Mouse (Mus musculus) forebrain, embryonic 11.5 days (tissue): ENCODE measurements around the gene Apol9b. TPM values are rescaled to one million over a fixed set of nuclear protein-coding genes. Genes with fewer than 3 reads are reported as not detected.
"Not testable (repeated sequence)": the region's sequence is repeated elsewhere in the genome, so short reads cannot be mapped to it uniquely, and the experiment has no call there.

Experiments used
- ATAC-seq: fragments of 200-750 bp; cut with Nextera tagmentation; replicated peaks from 2 replicates; pipeline ENCODE4 v1.8.0; 2017; ENCODE audit warnings: moderate TSS enrichment; ENCODE audit not compliant: low FRiP score
- DNase-seq: peaks from one replicate; pipeline ENCODE4 v3.0.0-alpha.2; 2017; ENCODE audit warnings: low spot score
- H3K27ac ChIP-seq: fragments of 300-500 bp; sonication (generic); 2 replicates; pipeline ENCODE4 v1.5.1; 2014; ENCODE audit warnings: low read depth, low read length
- H3K27me3 ChIP-seq: fragments of 300-500 bp; sonication (generic); 2 replicates; pipeline ENCODE4 v1.6.1; 2014; ENCODE audit warnings: mild to moderate bottlenecking, low read length, mixed read lengths; ENCODE audit not compliant: control insufficient read depth, insufficient read depth
- H3K36me3 ChIP-seq: fragments of 300-500 bp; sonication (generic); 2 replicates; pipeline ENCODE4 v1.6.1; 2014; ENCODE audit warnings: mild to moderate bottlenecking, low read length, moderate library complexity, mixed read lengths; ENCODE audit not compliant: control insufficient read depth, insufficient read depth
- H3K4me1 ChIP-seq: fragments of 300-500 bp; sonication (generic); replicated peaks from 2 replicates; pipeline ENCODE4 v1.6.1; 2014; ENCODE audit warnings: low read length, mixed read lengths; ENCODE audit not compliant: control insufficient read depth, insufficient read depth
- H3K4me2 ChIP-seq: fragments of 300-500 bp; sonication (generic); 2 replicates; pipeline ENCODE4 v1.6.1; 2014; ENCODE audit warnings: low read depth, mild to moderate bottlenecking, low read length, moderate library complexity, mixed read lengths; ENCODE audit not compliant: severe bottlenecking
- H3K4me3 ChIP-seq: fragments of 300-500 bp; sonication (generic); 2 replicates; pipeline ENCODE4 v1.5.1; 2014; ENCODE audit warnings: low read depth, low read length
- H3K9ac ChIP-seq: fragments of 300-500 bp; sonication (generic); 2 replicates; pipeline ENCODE4 v1.6.1; 2014; ENCODE audit warnings: low read length
- H3K9me3 ChIP-seq: fragments of 300-500 bp; sonication (generic); 2 replicates; pipeline ENCODE4 v1.6.1; 2016; ENCODE audit warnings: low read length, mixed read lengths; ENCODE audit not compliant: control insufficient read depth
- WGBS: fragments of 180-500 bp; shearing (Covaris S2); extraction: QIAGEN DNeasy Blood & Tissue Kit; methylation state at CpG from one replicate; pipeline ENCODE4 v1.1.7; 2014; 5-methylcytosine and 5-hydroxymethylcytosine counted together
- polyA plus RNA-seq: library from polyadenylated mRNA; unstranded; fragments of >200 nt; fragmentation: Nextera tagmentation; extraction: Ambion mirVana; gene quantifications from 2 replicates; pipeline ENCODE4 v1.2.1, GENCODE M21; 2014

The Apol9b gene
- polyA plus RNA-seq, 1 experiment from 2014 or later, result not detected

- DNase-seq, result no peak
- ATAC-seq, result no peak
Observed at GRCm38 (mm10) chr15:77740511-77741297, 11.9 kb downstream of the Apol9b start.

DNA sequence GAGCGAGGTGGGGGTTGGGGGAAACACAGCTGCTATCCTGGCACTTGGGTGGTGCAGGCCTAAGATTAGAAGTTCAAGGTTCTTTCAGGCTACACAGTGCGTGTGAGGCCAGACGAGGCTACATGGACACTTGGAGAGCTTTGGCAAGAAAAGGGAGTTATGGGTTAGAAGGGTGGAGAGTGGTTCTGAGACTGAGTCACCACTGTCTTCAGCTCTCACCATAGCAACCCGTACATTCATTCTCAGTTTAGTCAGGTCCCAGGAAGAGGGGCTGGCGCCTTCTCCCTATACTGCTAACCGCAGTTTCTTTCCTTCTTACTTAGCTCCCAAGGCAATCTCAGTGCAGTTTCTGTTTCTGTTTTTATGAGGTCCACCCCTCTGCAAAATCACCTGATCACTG, 12.7 kb downstream of the Apol9b start:
- not testable (repeated sequence) for H3K4me1 ChIP-seq, H3K9me3 ChIP-seq, H3K27me3 ChIP-seq, ATAC-seq, DNase-seq, H3K4me2 ChIP-seq, H3K27ac ChIP-seq, H3K9ac ChIP-seq, H3K4me3 ChIP-seq, H3K36me3 ChIP-seq
- 84% methylated on average over 6 of the region's 6 CpGs for WGBS

More at GRCm38 (mm10) chr15:77740511-77741297, 11.9 kb downstream of the Apol9b start:
- Histone ChIP-seq H3K36me3 (no peaks in the 10 kb centered on the region), H3K4me3 (no peak overlapping the region), H3K27ac (no peak overlapping the region), H3K9ac (no peak overlapping the region), H3K9me3 (no peaks in the 10 kb centered on the region), H3K4me1 (no peaks in the 10 kb centered on the region), H3K4me2 (no peak overlapping the region), H3K27me3 (no peaks in the 10 kb centered on the region)
- WGBS, result 76% methylated on average over 9 of the region's 9 CpGs

- Histone ChIP-seq H3K4me2 (no peak overlapping the region), H3K27ac (no peak overlapping the region), H3K27me3 (no peaks in the 10 kb centered on the region), H3K9me3 (no peaks in the 10 kb centered on the region), H3K36me3 (no peaks in the 10 kb centered on the region), H3K4me1 (no peaks in the 10 kb centered on the region), H3K9ac (no peak overlapping the region), H3K4me3 (no peak overlapping the region)
- 49% methylated on average over 5 of the region's 5 CpGs for WGBS
- DNase-seq (peak; percentile 18), ATAC-seq (no peak)
Observed at GRCm38 (mm10) chr15:77744632-77745031, 15.8 kb downstream of the Apol9b start.

GRCm38 (mm10) chr15:77745081-77745480, 16.2 kb downstream of the Apol9b start:
- Histone ChIP-seq H3K36me3 (no peaks in the 10 kb centered on the region), H3K27me3 (no peaks in the 10 kb centered on the region), H3K9me3 (no peaks in the 10 kb centered on the region), H3K4me3 (no peak overlapping the region), H3K27ac (no peak overlapping the region), H3K4me2 (no peak overlapping the region), H3K9ac (no peak overlapping the region), H3K4me1 (no peaks in the 10 kb centered on the region)
- no peak for ATAC-seq
- DNase-seq, result no peak

DNA sequence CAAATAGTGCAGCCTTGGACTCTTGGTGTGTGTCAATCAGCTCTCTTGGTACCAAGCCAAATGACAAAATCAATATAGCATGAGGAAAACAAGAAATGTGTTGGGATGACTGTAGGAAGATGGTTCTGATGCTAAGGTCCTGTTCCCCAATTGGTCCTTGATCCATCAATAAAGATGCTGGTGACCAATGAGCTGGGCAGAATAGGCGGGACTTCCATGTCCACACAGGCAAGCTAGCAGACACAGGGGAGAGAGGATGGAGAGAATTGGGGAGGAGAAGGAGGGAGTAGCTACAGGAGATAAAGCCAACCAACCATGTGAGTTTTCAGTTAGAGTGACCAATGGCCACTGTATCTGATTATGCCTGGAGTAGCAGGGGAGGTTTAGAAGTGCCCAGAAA, 17.5 kb downstream of the Apol9b start:
- ATAC-seq (no peak), DNase-seq (no peak)
- Histone ChIP-seq H3K9me3 (no peaks in the 10 kb centered on the region), H3K4me2 (no peak overlapping the region), H3K9ac (no peak overlapping the region), H3K27me3 (no peaks in the 10 kb centered on the region), H3K36me3 (no peaks in the 10 kb centered on the region), H3K4me3 (no peak overlapping the region), H3K4me1 (no peaks in the 10 kb centered on the region), H3K27ac (no peak overlapping the region)
- WGBS, result 96% methylated on average over 1 of the region's 1 CpGs

- no peak for ATAC-seq
- WGBS, result 95% methylated on average over 3 of the region's 3 CpGs
- Histone ChIP-seq H3K9me3 (no peaks in the 10 kb centered on the region), H3K4me2 (no peak overlapping the region), H3K4me1 (no peaks in the 10 kb centered on the region), H3K9ac (no peak overlapping the region), H3K27ac (no peak overlapping the region), H3K27me3 (no peaks in the 10 kb centered on the region), H3K36me3 (no peaks in the 10 kb centered on the region), H3K4me3 (no peak overlapping the region)
- DNase-seq, result no peak
Observed at GRCm38 (mm10) chr15:77748414-77748813, 19.6 kb downstream of the Apol9b start.

DNA sequence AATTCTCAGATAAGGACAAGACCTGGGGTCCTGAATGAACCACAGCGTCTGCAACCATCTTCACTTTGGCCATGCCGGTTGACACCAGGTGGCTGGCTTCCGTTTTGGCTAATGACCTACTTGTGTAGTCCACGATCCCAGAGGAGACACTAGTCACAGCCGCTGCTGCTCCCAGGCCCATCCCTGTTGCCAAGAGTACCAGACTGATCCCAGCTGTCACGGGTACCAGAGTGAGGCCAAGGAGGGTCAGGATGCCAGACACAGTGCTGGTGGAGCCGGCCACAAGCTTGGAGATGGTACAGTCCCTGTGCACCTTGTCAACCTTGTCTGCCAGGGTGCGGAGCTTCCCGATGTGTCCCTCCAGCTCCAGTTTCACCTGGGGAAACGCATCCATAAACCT, 20.9 kb downstream of the Apol9b start:
- Histone ChIP-seq H3K27ac (no peak overlapping the region), H3K9me3 (no peaks in the 10 kb centered on the region), H3K4me3 (no peak overlapping the region), H3K4me1 (no peaks in the 10 kb centered on the region), H3K36me3 (no peaks in the 10 kb centered on the region), H3K27me3 (no peaks in the 10 kb centered on the region), H3K9ac (no peak overlapping the region), H3K4me2 (no peak overlapping the region)
- ATAC-seq (no peak), DNase-seq (no peak)
- 93% methylated on average over 10 of the region's 10 CpGs for WGBS

GRCm38 (mm10) chr15:77750461-77750860, 21.6 kb downstream of the Apol9b start:
- Histone ChIP-seq H3K36me3 (no peaks in the 10 kb centered on the region), H3K4me3 (no peak overlapping the region), H3K9me3 (no peaks in the 10 kb centered on the region), H3K27me3 (no peaks in the 10 kb centered on the region), H3K9ac (no peak overlapping the region), H3K4me1 (no peaks in the 10 kb centered on the region), H3K27ac (no peak overlapping the region), H3K4me2 (no peak overlapping the region)
- WGBS, result 52% methylated on average over 1 of the region's 1 CpGs
- ATAC-seq (no peak), DNase-seq (no peak)

DNA sequence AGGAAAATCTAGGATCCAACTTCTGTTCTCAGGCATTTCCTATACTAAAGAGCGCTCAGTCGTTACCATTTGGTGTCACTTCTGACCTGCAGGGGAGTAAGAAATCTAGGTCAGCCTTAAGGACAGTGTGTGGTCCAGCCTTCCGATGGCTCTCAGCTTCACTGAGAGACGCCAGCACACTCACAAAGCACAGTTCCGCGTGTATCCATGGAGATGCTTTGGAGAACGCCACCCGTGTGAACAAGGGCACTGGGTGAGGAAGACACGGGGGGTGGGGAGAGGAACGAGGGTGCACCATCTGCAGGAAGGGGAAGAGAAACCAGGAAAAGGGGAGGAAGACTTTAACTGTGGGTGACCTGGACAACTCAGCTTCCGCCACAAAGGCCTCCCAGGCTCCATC, 23.6 kb downstream of the Apol9b start:
- Histone ChIP-seq H3K36me3 (no peaks in the 10 kb centered on the region), H3K4me3 (no peak overlapping the region), H3K9me3 (no peaks in the 10 kb centered on the region), H3K9ac (no peak overlapping the region), H3K4me1 (no peaks in the 10 kb centered on the region), H3K27me3 (no peaks in the 10 kb centered on the region), H3K4me2 (no peak overlapping the region), H3K27ac (no peak overlapping the region)
- no peak for DNase-seq
- ATAC-seq, result no peak
- WGBS, result 70% methylated on average over 11 of the region's 11 CpGs
